In the genomic region with DNA sequence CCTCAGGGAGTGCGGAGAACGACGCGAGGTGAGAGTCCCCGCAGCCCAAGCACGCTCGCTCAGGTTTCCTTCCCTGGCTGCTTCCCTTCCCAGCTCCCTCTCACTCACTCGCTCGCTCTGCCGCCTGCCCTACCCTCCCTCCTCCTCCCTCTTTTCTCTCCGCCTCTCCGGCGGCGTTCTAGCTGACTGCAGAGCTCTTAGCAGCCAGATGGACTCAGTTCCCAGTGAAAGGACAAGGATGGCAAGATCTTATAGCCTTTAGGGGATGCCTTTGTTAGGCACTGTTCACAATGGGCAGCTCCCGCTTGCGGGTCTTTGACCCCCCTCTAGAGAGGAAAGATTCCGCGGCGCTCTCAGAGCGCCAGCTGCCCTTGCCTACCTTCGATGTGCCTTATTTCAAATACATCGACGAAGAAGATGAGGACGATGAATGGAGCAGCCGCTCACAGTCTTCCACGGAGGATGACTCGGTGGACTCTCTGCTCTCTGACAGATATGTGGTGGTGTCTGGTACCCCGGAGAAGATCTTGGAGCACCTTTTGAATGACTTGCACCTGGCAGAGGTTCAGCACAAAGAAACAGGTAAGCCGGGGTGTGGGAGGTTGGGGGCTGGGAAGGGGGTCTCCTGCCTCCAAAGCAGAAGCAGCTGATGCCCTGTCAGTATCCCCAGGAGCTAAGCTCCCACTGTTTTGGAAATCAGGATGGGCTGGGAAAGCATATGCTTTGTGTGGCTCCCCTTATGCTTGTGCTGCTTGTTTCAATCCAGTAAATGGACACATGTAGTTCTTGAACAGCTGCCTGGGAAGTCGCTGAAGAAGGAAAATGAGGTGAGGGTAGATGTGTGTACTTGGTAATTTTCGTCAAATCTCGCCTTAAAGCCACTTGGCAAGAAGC, we compare ENCODE assay signal across 8 mouse cellular contexts.
DNase-seq lines count a peak whose midpoint lies in the region; ATAC-seq and TF ChIP-seq lines count a peak whose summit lies in the region.

No protein-coding gene starts in this region.

- H3K27ac ChIP-seq in liver, embryonic 14.5 days: no peak overlapping the region

- DNase-seq in kidney, adult 18-20 months: peak; percentile 21
- DNase-seq in kidney, adult 11 months: no peak
- DNase-seq in cerebellum, postnatal 14 days: peak; percentile 71 to 72
- DNase-seq in frontal cortex, postnatal 10 days (ENCODE audit: low spot score in 2 of 2): peak; percentile 19 to 62
- peak; percentile 54 to 71 for DNase-seq in kidney, postnatal 4 days
- DNase-seq in liver, embryonic 14.5 days (ENCODE audit: low read depth in 3 of 3, low spot score in 3 of 3): no peak
- DNase-seq in retina, postnatal 7 days (ENCODE audit: low read depth, low spot score): peak; percentile 39
- DNase-seq in spleen, postnatal 4 days (ENCODE audit: low spot score in 2 of 2): no peak

- peak overlapping the region; percentile 32 for H3K4me2 ChIP-seq in liver, embryonic 14.5 days (ENCODE audit: low read depth)

- WGBS in liver, embryonic 14.5 days (ENCODE audit: insufficient replicate concordance): 47% methylated on average over 32 of the region's 32 CpGs

- H3K4me1 ChIP-seq in liver, embryonic 14.5 days (replicated peaks; ENCODE audit: control insufficient read depth in 2 of 2, insufficient read depth in 2 of 2, low read length in 1 of 2): no peaks in the 10 kb centered on the region

- no peak for ATAC-seq in liver, embryonic 14.5 days (ENCODE audit: insufficient read depth)

- no peak overlapping the region for H3K9ac ChIP-seq in liver, embryonic 14.5 days (replicated peaks)

- 0 out of 4 replicates have a peak overlapping the region, but pooled peaks of 1 of the 2 experiments have one; percentile 8 for H3K4me3 ChIP-seq in liver, embryonic 14.5 days (ENCODE audit: insufficient read depth in 1 of 2, low read depth in 2 of 2, low read length in 2 of 2)

- no peak for TF ChIP-seq CTCF in liver, embryonic 14.5 days (IDR thresholded peaks at IDR 0.05; ENCODE audit: low read depth)

- H3K27me3 ChIP-seq in liver, embryonic 14.5 days (ENCODE audit: control insufficient read depth, insufficient read depth, low read length): no peaks in the 10 kb centered on the region

- no peaks in the 10 kb centered on the region for H3K9me3 ChIP-seq in liver, embryonic 14.5 days (ENCODE audit: control insufficient read depth, low read length)

- no peak for TF ChIP-seq EP300 in liver, embryonic 14.5 days (IDR thresholded peaks at IDR 0.05; ENCODE audit: low read depth)

- H3K36me3 ChIP-seq in liver, embryonic 14.5 days (replicated peaks; ENCODE audit: control insufficient read depth, insufficient read depth, low read depth): no peaks in the 10 kb centered on the region

Comparison
In these comparisons a context has a peak if more than half of its experiments do, and no peak if none do; other contexts are left out.
1. DNase-seq: peak in kidney, adult 18-20 months (single experiment), cerebellum, postnatal 14 days (2 of 2), frontal cortex, postnatal 10 days (2 of 2), kidney, postnatal 4 days (2 of 2) and retina, postnatal 7 days (single experiment); none in kidney, adult 11 months (single experiment), liver, embryonic 14.5 days (0 of 3) and spleen, postnatal 4 days (0 of 2).